Comparison of ENCODE assay signal across 13 mouse cellular contexts in the genomic region with DNA sequence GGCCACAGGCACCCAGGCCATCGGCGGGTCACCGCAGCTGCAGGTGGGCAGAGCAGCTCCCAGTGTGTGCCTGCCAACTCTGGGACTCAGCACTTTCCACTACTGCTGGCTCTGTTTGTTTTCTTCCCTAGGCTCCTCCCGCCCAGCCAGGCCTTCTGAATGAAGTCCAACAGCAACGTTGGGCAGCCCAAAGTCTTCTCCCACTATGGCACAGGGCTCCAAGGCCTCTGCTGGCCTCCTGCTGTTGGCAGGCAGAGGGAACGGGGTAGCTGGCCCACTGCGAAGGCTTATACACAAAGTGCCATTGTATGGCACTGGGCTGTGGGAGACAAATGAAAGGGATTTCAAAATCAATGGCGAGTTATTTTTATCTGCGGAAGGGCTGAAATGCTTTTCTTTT.
A peak's percentile ranks its signal among the peaks of the same experiment; 100 is the strongest.
DNase-seq lines count a peak whose midpoint lies in the region; ATAC-seq and TF ChIP-seq lines count a peak whose summit lies in the region.
"Had no signal": no experiment of that assay in that cellular context is flagged by ENCODE, and none has a peak within 500 bp of the region (broad histone marks: within the 10 kb centered on the region; RNA-seq: fewer than 3 reads in every experiment).

No protein-coding gene starts in this region.

- no peak for TF ChIP-seq EP300 in lung, postnatal 0 days (IDR thresholded peaks at IDR 0.05)

- H3K27me3 ChIP-seq in forebrain, embryonic 14.5 days (replicated peaks; ENCODE audit: control insufficient read depth, insufficient read depth, low read length), result no peaks in the 10 kb centered on the region
- no peaks in the 10 kb centered on the region for H3K27me3 ChIP-seq in forebrain, embryonic 11.5 days (ENCODE audit: control insufficient read depth, insufficient read depth, low read length)
- H3K27me3 ChIP-seq in lung, postnatal 0 days (replicated peaks; ENCODE audit: insufficient read depth, low read length), result no peaks in the 10 kb centered on the region
- H3K27me3 ChIP-seq: embryonic facial prominence, embryonic 15.5 days; midbrain, embryonic 12.5 days had no signal

- H3K9ac ChIP-seq in forebrain, embryonic 14.5 days (ENCODE audit: low read length), result no peak overlapping the region
- H3K9ac ChIP-seq in forebrain, embryonic 11.5 days (ENCODE audit: low read length), result no peak overlapping the region
- H3K9ac ChIP-seq in lung, postnatal 0 days (replicated peaks; ENCODE audit: low read depth), result no peak overlapping the region
- H3K9ac ChIP-seq: embryonic facial prominence, embryonic 15.5 days; liver, embryonic 14.5 days; midbrain, embryonic 12.5 days had no signal

- no peak overlapping the region for H3K4me3 ChIP-seq in forebrain, embryonic 14.5 days (ENCODE audit: low read depth, low read length)
- H3K4me3 ChIP-seq in forebrain, embryonic 11.5 days (ENCODE audit: low read depth, low read length), result no peak overlapping the region
- no peak overlapping the region for H3K4me3 ChIP-seq in lung, postnatal 0 days (ENCODE audit: low read depth, low read length)
- H3K4me3 ChIP-seq: embryonic facial prominence, embryonic 15.5 days; midbrain, embryonic 12.5 days had no signal

- H3K27ac ChIP-seq in forebrain, embryonic 14.5 days (ENCODE audit: low read depth, low read length), result no peak overlapping the region
- no peak overlapping the region for H3K27ac ChIP-seq in forebrain, embryonic 11.5 days (ENCODE audit: low read depth, low read length)
- no peak overlapping the region for H3K27ac ChIP-seq in lung, postnatal 0 days (ENCODE audit: low read length)
- H3K27ac ChIP-seq: embryonic facial prominence, embryonic 15.5 days; liver, embryonic 14.5 days; midbrain, embryonic 12.5 days had no signal

- H3K9me3 ChIP-seq in forebrain, embryonic 14.5 days (replicated peaks; ENCODE audit: control insufficient read depth, low read length), result no peaks in the 10 kb centered on the region
- H3K9me3 ChIP-seq in forebrain, embryonic 11.5 days (ENCODE audit: control insufficient read depth, low read length), result no peaks in the 10 kb centered on the region
- no peaks in the 10 kb centered on the region for H3K9me3 ChIP-seq in lung, postnatal 0 days (ENCODE audit: low read length)
- H3K9me3 ChIP-seq: embryonic facial prominence, embryonic 15.5 days; midbrain, embryonic 12.5 days had no signal

- H3K36me3 ChIP-seq in forebrain, embryonic 14.5 days (ENCODE audit: control insufficient read depth, insufficient read depth, low read length), result no peaks in the 10 kb centered on the region
- no peaks in the 10 kb centered on the region for H3K36me3 ChIP-seq in forebrain, embryonic 11.5 days (ENCODE audit: control insufficient read depth, insufficient read depth, low read length)
- H3K36me3 ChIP-seq in lung, postnatal 0 days (ENCODE audit: insufficient read depth, low read length), result no peaks in the 10 kb centered on the region
- H3K36me3 ChIP-seq: embryonic facial prominence, embryonic 15.5 days; midbrain, embryonic 12.5 days had no signal

- H3K4me1 ChIP-seq in forebrain, embryonic 14.5 days (ENCODE audit: control insufficient read depth, insufficient read depth, low read length), result no peaks in the 10 kb centered on the region
- H3K4me1 ChIP-seq in forebrain, embryonic 11.5 days (replicated peaks; ENCODE audit: control insufficient read depth, insufficient read depth, low read length), result no peaks in the 10 kb centered on the region
- no peaks in the 10 kb centered on the region for H3K4me1 ChIP-seq in lung, postnatal 0 days (ENCODE audit: insufficient read depth, low read depth, low read length)
- H3K4me1 ChIP-seq: embryonic facial prominence, embryonic 15.5 days; midbrain, embryonic 12.5 days had no signal

- TF ChIP-seq CTCF in lung, postnatal 0 days (IDR thresholded peaks at IDR 0.05), result no peak

- peak; percentile 9 for DNase-seq in forebrain, embryonic 14.5 days (ENCODE audit: low spot score)
- no peak for DNase-seq in forebrain, embryonic 11.5 days (ENCODE audit: low spot score)
- DNase-seq in lung, postnatal 10 days, result peak; percentile 33
- no peak for DNase-seq in lung, postnatal 0 days (ENCODE audit: low spot score)
- peak; percentile 51 to 56 for DNase-seq in layer of hippocampus, adult 8-10 months (ENCODE audit: low spot score in 2 of 2)
- DNase-seq in right cerebral cortex, postnatal 36 days (ENCODE audit: low spot score in 2 of 2), result peak; percentile 27 to 30
- no peak for DNase-seq in adrenal gland, adult 8-10 months
- no peak for DNase-seq in kidney, postnatal 10 days
- DNase-seq: gastrocnemius, postnatal 14 days; kidney, postnatal 4 days had no signal

- ATAC-seq in forebrain, embryonic 14.5 days, result no peak
- no peak for ATAC-seq in forebrain, embryonic 11.5 days (replicated peaks; ENCODE audit: low FRiP score)
- no peak for ATAC-seq in lung, postnatal 0 days

- H3K4me2 ChIP-seq in forebrain, embryonic 14.5 days (ENCODE audit: low read length), result no peak overlapping the region
- H3K4me2 ChIP-seq in forebrain, embryonic 11.5 days (ENCODE audit: low read depth, low read length, severe bottlenecking), result no peak overlapping the region
- H3K4me2 ChIP-seq in lung, postnatal 0 days (replicated peaks; ENCODE audit: low read depth, low read length), result no peak overlapping the region
- H3K4me2 ChIP-seq: embryonic facial prominence, embryonic 15.5 days; midbrain, embryonic 12.5 days had no signal

- 54% methylated on average over 9 of the region's 9 CpGs for WGBS in forebrain, embryonic 14.5 days
- WGBS in forebrain, embryonic 11.5 days, result 77% methylated on average over 9 of the region's 9 CpGs
- 60% methylated on average over 9 of the region's 9 CpGs for WGBS in lung, postnatal 0 days

Comparison
In these comparisons a context has a peak if more than half of its experiments do, and no peak if none do; other contexts are left out.
1. DNase-seq: peak in forebrain, embryonic 14.5 days (single experiment), lung, postnatal 10 days (single experiment), layer of hippocampus, adult 8-10 months (2 of 2) and right cerebral cortex, postnatal 36 days (2 of 2); none in forebrain, embryonic 11.5 days (single experiment), lung, postnatal 0 days (single experiment), adrenal gland, adult 8-10 months (single experiment) and kidney, postnatal 10 days (single experiment).